Mouse (Mus musculus): ENCODE measurements around the gene Jdp2.

- no peak for TF ChIP-seq CTCF (IDR thresholded peaks at IDR 0.05; ENCODE audit: low read depth, low read length)
- no peak for TF ChIP-seq POLR2A (IDR thresholded peaks at IDR 0.05; ENCODE audit: extremely low read depth, insufficient read depth, low read length)
Measured at GRCm38 (mm10) chr12:85615486-85615885, 16.7 kb downstream of the Jdp2 start.

Data from liver, adult 2 months (tissue).